Comparison of ENCODE assay signal across 7 mouse cellular contexts in genomic region chr9:108290016-108290750, GRCm38 (mm10). TPM values are rescaled to one million over a fixed set of nuclear protein-coding genes. Genes with fewer than 3 reads are reported as not detected.
A peak's percentile ranks its signal among the peaks of the same experiment; 100 is the strongest.
DNase-seq lines count a peak whose midpoint lies in the region; ATAC-seq lines count a peak whose summit lies in the region.

Gene Nicn1 (plus strand): TSS chr9:108290429.

- H3K4me3 ChIP-seq in embryonic facial prominence, embryonic 12.5 days, result peak within 1 kb of the TSS; percentile 50
- H3K4me3 ChIP-seq in limb, embryonic 11.5 days (ENCODE audit: low read depth, low read length), result peak within 1 kb of the TSS; percentile 52
- peak within 1 kb of the TSS; percentile 52 for H3K4me3 ChIP-seq in midbrain, embryonic 14.5 days (replicated peaks; ENCODE audit: low read depth, low read length)

- H3K27ac ChIP-seq in embryonic facial prominence, embryonic 12.5 days, result peak within 1 kb of the TSS; percentile 91
- no peak within 1 kb of the TSS for H3K27ac ChIP-seq in limb, embryonic 11.5 days (replicated peaks; ENCODE audit: low read depth, low read length)
- peak within 1 kb of the TSS; percentile 88 for H3K27ac ChIP-seq in midbrain, embryonic 14.5 days (replicated peaks; ENCODE audit: low read depth, low read length)

- H3K27me3 ChIP-seq in embryonic facial prominence, embryonic 12.5 days, result no peaks in the 10 kb centered on the region
- no peaks in the 10 kb centered on the region for H3K27me3 ChIP-seq in limb, embryonic 11.5 days (ENCODE audit: control insufficient read depth, insufficient read depth, low read length)
- H3K27me3 ChIP-seq in midbrain, embryonic 14.5 days (ENCODE audit: control insufficient read depth, insufficient read depth, low read length), result no peaks in the 10 kb centered on the region

- peaks cover 4% of the 10 kb centered on the region for H3K4me1 ChIP-seq in embryonic facial prominence, embryonic 12.5 days
- H3K4me1 ChIP-seq in limb, embryonic 11.5 days (ENCODE audit: control insufficient read depth, insufficient read depth, low read length), result peaks cover 4% of the 10 kb centered on the region; the same call in 1 of the 2 replicates
- peaks cover 8% of the 10 kb centered on the region for H3K4me1 ChIP-seq in midbrain, embryonic 14.5 days (ENCODE audit: control insufficient read depth, insufficient read depth, low read length)

- H3K4me2 ChIP-seq in embryonic facial prominence, embryonic 12.5 days (replicated peaks), result peak within 1 kb of the TSS; percentile 54
- H3K4me2 ChIP-seq in limb, embryonic 11.5 days (ENCODE audit: low read depth, severe bottlenecking), result peak within 1 kb of the TSS; percentile 65
- peak within 1 kb of the TSS; percentile 68 for H3K4me2 ChIP-seq in midbrain, embryonic 14.5 days (ENCODE audit: low read length)

- H3K9ac ChIP-seq in embryonic facial prominence, embryonic 12.5 days, result peak within 1 kb of the TSS; percentile 56
- H3K9ac ChIP-seq in limb, embryonic 11.5 days (ENCODE audit: low read length), result peak within 1 kb of the TSS; percentile 75
- H3K9ac ChIP-seq in midbrain, embryonic 14.5 days (replicated peaks; ENCODE audit: low read length), result peak within 1 kb of the TSS; percentile 65

- peak; percentile 81 for DNase-seq in adrenal gland, postnatal 25 days
- peak; percentile 100 for DNase-seq in heart, adult 11 months
- DNase-seq in kidney, adult 18-20 months, result peak; percentile 89
- DNase-seq in limb, embryonic 11.5 days (ENCODE audit: low spot score), result peak; percentile 89
- DNase-seq in midbrain, embryonic 14.5 days, result peak; percentile 97
- DNase-seq in spleen, adult 18-20 months, result peak; percentile 73 to 76

- peaks cover 19% of the 10 kb centered on the region for H3K36me3 ChIP-seq in embryonic facial prominence, embryonic 12.5 days
- no peaks in the 10 kb centered on the region; the same call in 1 of the 2 replicates for H3K36me3 ChIP-seq in limb, embryonic 11.5 days (ENCODE audit: control insufficient read depth, insufficient read depth, low read length)
- peaks cover 18% of the 10 kb centered on the region for H3K36me3 ChIP-seq in midbrain, embryonic 14.5 days (ENCODE audit: control insufficient read depth, insufficient read depth, low read length)

- WGBS in embryonic facial prominence, embryonic 12.5 days, result under 1% methylated on average over 32 of the region's 32 CpGs
- WGBS in limb, embryonic 11.5 days, result 2% methylated on average over 32 of the region's 32 CpGs
- WGBS in midbrain, embryonic 14.5 days, result under 1% methylated on average over 32 of the region's 32 CpGs

- H3K9me3 ChIP-seq in embryonic facial prominence, embryonic 12.5 days, result no peaks in the 10 kb centered on the region
- H3K9me3 ChIP-seq in limb, embryonic 11.5 days (ENCODE audit: control insufficient read depth, low read length), result no peaks in the 10 kb centered on the region
- no peaks in the 10 kb centered on the region for H3K9me3 ChIP-seq in midbrain, embryonic 14.5 days (ENCODE audit: control insufficient read depth, low read length)

- peak; percentile 96 for ATAC-seq in embryonic facial prominence, embryonic 12.5 days (ENCODE audit: insufficient number of reproducible peaks, insufficient read depth, low FRiP score, low TSS enrichment)
- peak; percentile 95 for ATAC-seq in limb, embryonic 11.5 days (ENCODE audit: insufficient number of reproducible peaks, low FRiP score, low TSS enrichment, low read depth)
- peak; percentile 97 for ATAC-seq in midbrain, embryonic 14.5 days (ENCODE audit: low FRiP score, low TSS enrichment)

RNA-seq across cellular contexts. Expression of gene Nicn1, which starts in this region (rescaled TPM):
- 17.8 and 22.3 TPM in 2 replicates for total RNA-seq in adrenal gland, postnatal 25 days (2021)
- 53.0 and 54.9 TPM in 2 replicates for polyA plus RNA-seq in embryonic facial prominence, embryonic 12.5 days (2016; fragmentation: Nextera tagmentation; extraction: Ambion mirVana)
- polyA plus RNA-seq in limb, embryonic 11.5 days (2014; fragmentation: Nextera tagmentation; extraction: Ambion mirVana), result 36.7 and 49.1 TPM in 2 replicates
- 138 and 157 TPM in 2 replicates for polyA plus RNA-seq in midbrain, embryonic 14.5 days (2014; fragmentation: Nextera tagmentation; extraction: Ambion mirVana)
